Mouse (Mus musculus) megakaryocyte-erythroid progenitor cell, adult 5 weeks (primary cell): Measurements from ENCODE around the gene Tcf20. TPM values are rescaled to one million over a fixed set of nuclear protein-coding genes. Genes with fewer than 3 reads are reported as not detected.

Experiments
- polyA plus RNA-seq: library from polyadenylated mRNA; stranded (reverse); fragments of >175 nt; gene quantifications from 2 replicates; pipeline ENCODE4 v1.2.3, GENCODE M21; 2012

Tcf20 gene
- 12.0 and 13.2 TPM in 2 replicates for polyA plus RNA-seq

GRCm38 (mm10) chr15:82987732-82988112, at the start of gene Tcf20:
TSS of gene Tcf20 (minus strand) at chr15:82987872.

DNA sequence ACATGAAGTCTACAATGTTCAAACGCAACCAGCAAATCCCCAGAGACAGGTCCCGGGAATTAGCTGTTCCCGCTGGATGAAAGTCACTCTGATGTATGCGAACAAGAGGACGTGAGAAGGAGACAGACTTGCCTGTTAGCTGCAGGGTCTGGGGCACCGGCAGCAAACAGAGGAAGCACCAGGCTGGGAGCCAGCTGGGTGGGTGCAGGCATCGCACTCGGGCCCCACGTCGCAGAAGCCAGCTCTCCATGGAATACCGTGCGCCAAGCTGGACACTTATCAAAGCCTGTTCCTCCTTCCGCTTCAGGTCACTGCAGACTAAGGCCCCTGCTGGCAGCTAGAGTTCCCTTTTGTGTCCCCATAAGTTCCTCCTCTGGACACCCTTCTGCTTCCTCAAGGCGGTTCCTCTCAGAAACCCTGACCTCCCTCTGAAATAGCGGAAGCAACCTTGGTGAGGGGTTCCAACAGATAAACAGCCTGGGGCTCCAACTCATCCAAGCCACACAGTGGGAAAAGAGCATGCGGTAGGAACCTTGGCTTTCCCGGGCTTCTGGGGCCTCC, 45.4 kb upstream of the Tcf20 start, which contains the start of gene Nfam1:
TSS of gene Nfam1 (minus strand) at position 326 of the 561 bp plus-strand sequence.

DNA sequence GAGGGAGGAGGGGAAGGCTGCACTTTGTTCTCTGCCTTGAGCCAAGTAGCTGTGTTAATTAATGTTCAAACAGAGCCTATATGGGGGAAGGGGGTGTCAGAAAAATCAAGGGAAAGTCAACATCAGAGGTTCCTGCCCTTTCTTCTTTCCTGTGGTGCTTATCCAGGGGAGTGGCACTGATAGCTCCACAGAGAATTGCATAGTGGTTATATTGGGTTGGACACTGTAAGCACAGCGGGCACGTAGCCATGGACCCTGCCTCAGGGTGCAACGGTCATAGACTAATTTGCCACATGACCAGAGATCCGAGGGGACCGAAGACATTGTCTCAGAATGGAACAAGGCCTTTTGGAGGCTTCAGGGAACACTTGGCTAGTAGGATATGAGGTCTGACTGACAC, 193.4 kb downstream of the Tcf20 start, which contains the start of gene Cyp2d26:
TSS of gene Cyp2d26 (minus strand) at position 18 of the 400 bp plus-strand sequence.

GRCm38 (mm10) chr15:82763631-82764420, 223.8 kb downstream of the Tcf20 start, which contains the start of gene Cyp2d40:
TSS of gene Cyp2d40 (minus strand) at chr15:82764183.

Other genes starting within 250 kb of the Tcf20 start
- not detected in 2 replicates for gene Cyp2d40, start 223.7 kb downstream of the Tcf20 start, polyA plus RNA-seq
- 0.12 TPM in 1 of 2 replicates, not detected in the other for gene Cyp2d26, start 193.6 kb downstream of the Tcf20 start, polyA plus RNA-seq
- 14.3 and 25.0 TPM in 2 replicates for gene Nfam1, start 45.4 kb upstream of the Tcf20 start, polyA plus RNA-seq
- 4.2 and 5.6 TPM in 2 replicates for gene Serhl, start 101.6 kb upstream of the Tcf20 start, polyA plus RNA-seq
- 101 TPM in 2 replicates for gene Rrp7a, start 134.9 kb upstream of the Tcf20 start, polyA plus RNA-seq
- 133 and 159 TPM in 2 replicates for gene Poldip3, start 161.5 kb upstream of the Tcf20 start, polyA plus RNA-seq
- 57.5 and 67.0 TPM in 2 replicates for gene Cyb5r3, start 184.7 kb upstream of the Tcf20 start, polyA plus RNA-seq